12 mouse cellular contexts compared by ENCODE assay signal in genomic region chr1:78189016-78189415, GRCm38 (mm10). TPM values are rescaled to one million over a fixed set of nuclear protein-coding genes. Genes with fewer than 3 reads are reported as not detected.
DNase-seq lines count a peak whose midpoint lies in the region; ATAC-seq and TF ChIP-seq lines count a peak whose summit lies in the region.
"Had no signal": no experiment of that assay in that cellular context is flagged by ENCODE, and none has a peak within 500 bp of the region (broad histone marks: within the 10 kb centered on the region; RNA-seq: fewer than 3 reads in every experiment).

No protein-coding gene starts in this region.

- no peaks in the 10 kb centered on the region for H3K9me3 ChIP-seq in heart, embryonic 11.5 days (replicated peaks; ENCODE audit: control insufficient read depth, low read length)
- H3K9me3 ChIP-seq in ES-Bruce4 (replicated peaks; ENCODE audit: control insufficient read depth, insufficient read depth, low read length, poor library complexity, severe bottlenecking), result no peaks in the 10 kb centered on the region
- no peaks in the 10 kb centered on the region for H3K9me3 ChIP-seq in forebrain, embryonic 15.5 days
- no peaks in the 10 kb centered on the region for H3K9me3 ChIP-seq in midbrain, embryonic 13.5 days

- peak overlapping the region; percentile 70 for H3K4me2 ChIP-seq in heart, embryonic 11.5 days
- H3K4me2 ChIP-seq in forebrain, embryonic 15.5 days (replicated peaks), result peak overlapping the region; percentile 38
- H3K4me2 ChIP-seq in midbrain, embryonic 13.5 days (replicated peaks), result peak overlapping the region; percentile 75

- TF ChIP-seq EP300 in ES-Bruce4 (IDR thresholded peaks at IDR 0.05; ENCODE audit: insufficient read depth, low read depth, low read length), result no peak

- peaks cover 79% of the 10 kb centered on the region for H3K27me3 ChIP-seq in heart, embryonic 11.5 days (ENCODE audit: control insufficient read depth, insufficient read depth, low read length)
- peaks cover 30% of the 10 kb centered on the region for H3K27me3 ChIP-seq in ES-Bruce4 (ENCODE audit: control insufficient read depth, insufficient read depth, low read length, poor library complexity, severe bottlenecking)
- peaks cover 95% of the 10 kb centered on the region for H3K27me3 ChIP-seq in forebrain, embryonic 15.5 days
- peaks cover 84% of the 10 kb centered on the region for H3K27me3 ChIP-seq in midbrain, embryonic 13.5 days

- TF ChIP-seq POLR2A in ES-Bruce4 (IDR thresholded peaks at IDR 0.05; ENCODE audit: insufficient read depth, low read length), result no peak

- no peak for ATAC-seq in heart, embryonic 11.5 days (replicated peaks; ENCODE audit: insufficient number of reproducible peaks, low FRiP score, low TSS enrichment)
- no peak for ATAC-seq in forebrain, embryonic 15.5 days (replicated peaks)
- ATAC-seq in midbrain, embryonic 13.5 days, result no peak
- no peak for ATAC-seq in monocyte, adult 5-6 weeks (replicated peaks; ENCODE audit: insufficient number of reproducible peaks, low FRiP score, low TSS enrichment, poor library complexity, severe bottlenecking)
- ATAC-seq: CD4-positive, CD25-positive, alpha-beta regulatory T cell, adult 4 months had no signal

- no peak for TF ChIP-seq CTCF in ES-Bruce4 (IDR thresholded peaks at IDR 0.05; ENCODE audit: low read depth, low read length)

- 0 out of 2 replicates have a peak, but pooled peaks cover 2% of the 10 kb centered on the region for H3K4me1 ChIP-seq in heart, embryonic 11.5 days (ENCODE audit: control insufficient read depth, insufficient read depth, low read length)
- H3K4me1 ChIP-seq in ES-Bruce4 (ENCODE audit: control insufficient read depth, insufficient read depth, low read length), result no peaks in the 10 kb centered on the region
- peaks cover 12% of the 10 kb centered on the region for H3K4me1 ChIP-seq in forebrain, embryonic 15.5 days
- H3K4me1 ChIP-seq in midbrain, embryonic 13.5 days (replicated peaks), result peaks cover 47% of the 10 kb centered on the region

- no peak for DNase-seq in heart, adult 8-10 months (ENCODE audit: low spot score)
- DNase-seq in frontal cortex, postnatal 10 days (ENCODE audit: low spot score in 2 of 2), result no peak
- DNase-seq in urinary bladder, postnatal 25 days (ENCODE audit: low spot score), result no peak
- DNase-seq: gastrocnemius, postnatal 14 days had no signal

- no peaks in the 10 kb centered on the region for H3K36me3 ChIP-seq in heart, embryonic 11.5 days (ENCODE audit: control insufficient read depth, insufficient read depth, low read length)
- H3K36me3 ChIP-seq in ES-Bruce4 (ENCODE audit: control insufficient read depth, insufficient read depth, low read length, poor library complexity, severe bottlenecking), result no peaks in the 10 kb centered on the region
- H3K36me3 ChIP-seq in forebrain, embryonic 15.5 days, result no peaks in the 10 kb centered on the region
- H3K36me3 ChIP-seq in midbrain, embryonic 13.5 days, result no peaks in the 10 kb centered on the region

- no peak overlapping the region for H3K27ac ChIP-seq in heart, embryonic 11.5 days (ENCODE audit: low read depth, low read length)
- no peak overlapping the region for H3K27ac ChIP-seq in ES-Bruce4 (ENCODE audit: insufficient read depth, low read length)
- no peak overlapping the region for H3K27ac ChIP-seq in forebrain, embryonic 15.5 days (replicated peaks)
- peak overlapping the region; percentile 93 for H3K27ac ChIP-seq in midbrain, embryonic 13.5 days
- H3K27ac ChIP-seq: liver, embryonic 14.5 days had no signal

- H3K4me3 ChIP-seq in heart, embryonic 11.5 days (ENCODE audit: low read depth, low read length), result peak overlapping the region; percentile 41
- peak overlapping the region; percentile 22 for H3K4me3 ChIP-seq in ES-Bruce4 (ENCODE audit: low read depth, low read length)
- peak overlapping the region; percentile 25; the same call in 1 of the 2 replicates for H3K4me3 ChIP-seq in forebrain, embryonic 15.5 days
- H3K4me3 ChIP-seq in midbrain, embryonic 13.5 days (replicated peaks), result peak overlapping the region; percentile 58

- under 1% methylated on average over 16 of the region's 16 CpGs for WGBS in heart, embryonic 11.5 days (ENCODE audit: insufficient replicate concordance)
- WGBS in forebrain, embryonic 15.5 days, result 1% methylated on average over 16 of the region's 16 CpGs
- under 1% methylated on average over 16 of the region's 16 CpGs for WGBS in midbrain, embryonic 13.5 days

- no peak overlapping the region for H3K9ac ChIP-seq in heart, embryonic 11.5 days (ENCODE audit: low read depth, low read length)
- no peak overlapping the region for H3K9ac ChIP-seq in ES-Bruce4 (ENCODE audit: low read depth, poor library complexity, severe bottlenecking)
- no peak overlapping the region for H3K9ac ChIP-seq in forebrain, embryonic 15.5 days (replicated peaks)
- H3K9ac ChIP-seq in midbrain, embryonic 13.5 days (replicated peaks), result peak overlapping the region; percentile 52
- H3K9ac ChIP-seq: liver, embryonic 14.5 days had no signal

RNA-seq across cellular contexts. Expression of gene Pax3, which starts 7.9 kb away (rescaled TPM):
- 0.19 and 0.24 TPM in 2 replicates for polyA plus RNA-seq in heart, embryonic 11.5 days (2014; fragmentation: Nextera tagmentation; extraction: Ambion mirVana)
- not detected for total RNA-seq in heart, adult 8-10 months (2022)
- polyA plus RNA-seq in ES-Bruce4 (2011; ENCODE audit: insufficient read depth, insufficient read length, low read depth, missing spikeins), result 3.3 and 4.1 TPM in 2 replicates
- 0.19 and 0.70 TPM in 2 replicates for polyA plus RNA-seq in forebrain, embryonic 15.5 days (2015; fragmentation: Nextera tagmentation; extraction: Ambion mirVana)
- polyA plus RNA-seq in midbrain, embryonic 13.5 days (2015; fragmentation: Nextera tagmentation; extraction: Ambion mirVana), result 30.4 and 35.6 TPM in 2 replicates
- not detected in 3 replicates for total RNA-seq in monocyte, adult 5-6 weeks (2017)
- total RNA-seq: adrenal gland, postnatal 4 days; gastrocnemius, postnatal 14 days had no signal
- polyA plus RNA-seq: CD4-positive, CD25-positive, alpha-beta regulatory T cell, adult 4 months; liver, embryonic 14.5 days had no signal
